Mouse (Mus musculus): ENCODE measurements around the gene Ppfia2.

DNA sequence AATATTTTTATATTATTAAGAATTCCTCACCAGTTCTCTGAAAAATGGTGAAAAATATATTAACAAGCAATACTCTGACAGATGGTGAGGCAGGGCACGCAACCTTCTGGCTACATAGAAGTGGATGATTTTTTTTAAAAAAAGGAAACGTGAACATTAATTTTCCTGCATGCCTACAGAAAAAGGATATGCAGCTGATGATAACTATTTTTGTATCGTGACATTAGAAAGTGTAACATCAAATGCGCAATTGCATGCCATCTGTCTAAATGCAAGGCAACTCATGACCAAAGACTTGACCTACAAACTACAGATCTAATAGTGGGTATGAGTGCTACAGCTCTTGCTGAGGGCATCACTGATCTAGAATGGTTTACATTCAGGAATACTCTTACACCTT is 182.1 kb downstream of the Ppfia2 start:
- TF ChIP-seq CTCF (IDR thresholded peaks at IDR 0.05; ENCODE audit: extremely low read depth, insufficient read depth, insufficient read length, insufficient replicate concordance): no peak
- no peak for TF ChIP-seq POLR2A (IDR thresholded peaks at IDR 0.05; ENCODE audit: low read depth, low read length)

Data from spleen, adult 2 months (tissue).